Mouse (Mus musculus) adrenal gland, adult 18-20 months (tissue): Measurements from ENCODE around the gene Sp100. TPM values are rescaled to one million over a fixed set of nuclear protein-coding genes. Genes with fewer than 3 reads are reported as not detected.
"Not testable (repeated sequence)": the region's sequence is repeated elsewhere in the genome, so short reads cannot be mapped to it uniquely, and the experiment has no call there.

Source experiments
- DNase-seq, 2 experiments: peaks; one replicate each; pipeline ENCODE4 v3.0.0; 2021 to 2022; ENCODE audit warnings: low spot score in 2 of 2
- long read RNA-seq, 2 experiments: library from polyadenylated mRNA; stranded (forward); transcript quantifications; one replicate each; pipeline ENCODE4 v2.0.0; 2021
- total RNA-seq, 2 experiments: library from RNA; stranded (reverse); gene quantifications; 1 replicate in 1 of 2; 2 replicates in 1 of 2; pipeline ENCODE4 v1.2.3; 2021

The Sp100 gene
- 10 to 100 TPM; 17.1 to 19.6 TPM for total RNA-seq
- long read RNA-seq, experiment 1, partial matches to known transcripts: 0 of 2 reads
- long read RNA-seq, experiment 1, other reads (novel, unspliced or antisense): 2 of 2 reads
- long read RNA-seq, experiment 2, partial matches to known transcripts: 1 of 9 reads
- long read RNA-seq, experiment 2, other reads (novel, unspliced or antisense): 5 of 9 reads

- DNase-seq: peak in 1 of 2 experiments; percentile 29
Measured at GRCm38 (mm10) chr1:85649881-85650280, at the start of gene Sp100. Sp100 (plus strand) TSS chr1:85649988.

GRCm38 (mm10) chr1:85600078-85600477, 49.7 kb upstream of the Sp100 start, which contains the start of gene Sp140:
Sp140 (plus strand) TSS chr1:85600378.
- DNase-seq: not testable (repeated sequence)

- peak in 1 of 2 experiments; percentile 33 for DNase-seq
Measured at GRCm38 (mm10) chr1:85600794-85601193, 49.0 kb upstream of the Sp100 start.

- not testable (repeated sequence) for DNase-seq
Measured at GRCm38 (mm10) chr1:85604341-85604740, 45.4 kb upstream of the Sp100 start.

GRCm38 (mm10) chr1:85608361-85608760, 41.4 kb upstream of the Sp100 start:
- not testable (repeated sequence) for DNase-seq

- DNase-seq: not testable (repeated sequence)
Measured at GRCm38 (mm10) chr1:85610581-85610980, 39.2 kb upstream of the Sp100 start.

GRCm38 (mm10) chr1:85615096-85615495, 34.7 kb upstream of the Sp100 start:
- not testable (repeated sequence) for DNase-seq

- DNase-seq: not testable (repeated sequence)
Measured at GRCm38 (mm10) chr1:85615819-85616218, 34.0 kb upstream of the Sp100 start.

GRCm38 (mm10) chr1:85617161-85617560, 32.6 kb upstream of the Sp100 start:
- DNase-seq: not testable (repeated sequence)

- DNase-seq: not testable (repeated sequence)
Measured at GRCm38 (mm10) chr1:85618689-85619088, 31.1 kb upstream of the Sp100 start.

GRCm38 (mm10) chr1:85636936-85637335, 12.9 kb upstream of the Sp100 start:
- DNase-seq: not testable (repeated sequence)

GRCm38 (mm10) chr1:85638144-85638543, 11.6 kb upstream of the Sp100 start:
- DNase-seq: peak in 1 of 2 experiments; percentile 32

- DNase-seq: not testable (repeated sequence)
Measured at GRCm38 (mm10) chr1:85650524-85650923, 736 bp downstream of the Sp100 start.

- DNase-seq: peak in 1 of 2 experiments; percentile 26
Measured at GRCm38 (mm10) chr1:85651770-85652275, 2.0 kb downstream of the Sp100 start.

- not testable (repeated sequence) for DNase-seq
Measured at GRCm38 (mm10) chr1:85657211-85657610, 7.4 kb downstream of the Sp100 start.

- no peak for DNase-seq
Measured at GRCm38 (mm10) chr1:85664266-85664665, 14.5 kb downstream of the Sp100 start.

- no peak for DNase-seq
Measured at GRCm38 (mm10) chr1:85680226-85680625, 30.4 kb downstream of the Sp100 start.

GRCm38 (mm10) chr1:85686666-85687065, 36.9 kb downstream of the Sp100 start:
- no peak for DNase-seq

- no peak for DNase-seq
Measured at GRCm38 (mm10) chr1:85687346-85687745, 37.6 kb downstream of the Sp100 start.

GRCm38 (mm10) chr1:85690544-85690943, 40.8 kb downstream of the Sp100 start:
- no peak for DNase-seq

GRCm38 (mm10) chr1:85692281-85692680, 42.5 kb downstream of the Sp100 start:
- peak in 1 of 2 experiments; percentile 12 for DNase-seq

- DNase-seq: no peak
Measured at GRCm38 (mm10) chr1:85693280-85693679, 43.5 kb downstream of the Sp100 start.

GRCm38 (mm10) chr1:85695646-85696045, 45.9 kb downstream of the Sp100 start:
- no peak for DNase-seq
